Mouse (Mus musculus) thymus, postnatal 36 days (tissue): Measurements from ENCODE around the gene Rad50.

Experiments used
- DNase-seq, 2 experiments: peaks; one replicate each; pipeline ENCODE4 v3.0.0; 2022; ENCODE audit warnings: mixed read lengths in 2 of 2

Gene Rad50

DNA sequence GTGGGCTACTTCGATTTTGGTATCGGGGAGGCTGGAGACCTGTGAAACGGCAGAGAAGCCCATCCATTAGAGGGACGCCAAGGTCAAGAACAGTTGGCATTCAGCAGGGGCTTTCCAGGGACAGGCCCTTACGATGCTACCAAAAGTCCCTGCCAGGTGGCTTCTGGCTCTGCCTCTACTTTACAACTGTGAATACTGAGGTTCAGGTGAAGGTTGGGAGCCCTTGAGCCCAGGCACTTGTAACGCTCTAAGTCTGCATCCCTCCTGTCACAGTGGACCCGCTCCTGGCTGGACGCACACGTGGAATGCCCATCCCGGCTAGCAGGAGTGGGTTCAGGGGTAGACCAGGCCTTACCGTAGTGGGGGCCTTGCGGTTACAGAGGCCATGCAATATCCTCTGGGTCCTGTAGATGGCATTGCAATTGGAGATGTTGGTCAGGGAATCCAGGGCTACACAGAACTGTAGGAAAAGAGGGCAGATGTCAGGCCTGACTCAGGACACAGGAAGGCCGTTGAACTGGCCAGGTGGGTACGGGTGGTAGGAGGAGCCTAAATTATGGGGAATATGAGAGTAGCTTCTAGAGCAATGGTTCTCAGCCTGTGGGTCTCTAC is 74.9 kb downstream of the Rad50 start:
- DNase-seq, result no peak

DNA sequence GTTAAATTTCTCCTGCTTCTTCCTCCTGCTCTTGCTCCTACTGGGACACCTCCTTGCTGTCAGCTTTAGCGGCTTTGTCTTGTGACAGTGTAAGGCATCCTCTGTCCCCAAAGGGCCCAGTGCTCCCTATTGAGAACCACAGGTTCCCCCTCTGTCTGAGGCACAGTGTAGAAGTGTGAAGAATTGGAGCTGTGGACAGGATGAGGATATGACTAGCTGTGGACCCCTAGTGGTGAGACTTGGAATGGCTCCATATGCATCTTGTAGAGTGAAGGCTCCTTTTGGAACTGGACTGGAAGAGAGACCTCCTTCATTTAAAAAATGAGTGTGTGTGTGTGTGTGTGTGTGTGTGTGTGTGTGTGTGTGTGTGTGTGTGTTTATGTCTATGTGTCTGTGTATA is 79.3 kb downstream of the Rad50 start:
- DNase-seq, result peak; percentile 43 to 51

DNA sequence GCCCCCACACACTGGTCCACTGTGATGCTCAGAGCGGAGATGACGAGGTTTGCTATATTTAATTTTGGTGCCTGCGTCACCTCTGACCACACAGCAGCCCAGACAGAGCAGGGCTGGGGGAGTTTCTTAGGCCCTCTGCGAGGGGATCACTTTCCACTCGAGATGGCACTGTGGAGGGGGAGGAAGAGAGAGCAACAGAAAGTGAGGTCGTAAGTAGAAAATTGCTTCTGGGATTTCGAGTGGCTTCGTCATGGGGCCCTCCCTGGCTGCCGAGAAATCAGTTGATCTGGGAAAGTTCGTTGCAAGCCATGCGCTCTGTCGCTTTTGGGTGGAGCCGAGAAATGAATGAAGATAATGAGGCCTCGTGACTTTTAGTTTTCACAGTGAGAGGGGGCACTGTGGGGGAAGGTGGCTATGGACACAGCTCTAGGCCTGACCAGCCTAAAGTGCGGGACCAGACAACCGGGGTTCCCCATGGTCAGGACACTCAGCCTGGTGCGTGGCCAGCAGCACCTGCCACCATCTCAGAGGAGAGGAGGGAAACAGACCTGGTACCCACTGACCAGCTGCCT is 80.2 kb downstream of the Rad50 start:
- no peak for DNase-seq

DNA sequence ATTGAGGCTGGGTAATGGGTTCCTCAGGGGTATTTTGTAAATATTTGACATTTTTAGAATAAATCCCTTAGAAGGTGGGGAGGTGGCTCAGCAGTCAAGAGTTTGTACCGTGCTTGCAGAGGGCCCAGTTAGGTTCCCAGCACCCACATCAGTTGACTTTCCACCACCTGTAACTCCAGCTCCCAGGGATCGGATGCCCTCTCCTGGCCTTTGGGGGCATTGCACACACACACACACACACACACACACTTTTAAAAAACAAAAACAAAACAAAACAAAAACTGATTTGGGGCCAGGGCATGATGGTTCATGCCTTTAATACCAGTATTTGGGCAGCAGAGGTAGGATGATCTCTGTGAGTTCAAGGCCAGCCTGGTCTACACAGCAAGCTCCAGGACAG is 83.0 kb downstream of the Rad50 start:
- no peak for DNase-seq

DNA sequence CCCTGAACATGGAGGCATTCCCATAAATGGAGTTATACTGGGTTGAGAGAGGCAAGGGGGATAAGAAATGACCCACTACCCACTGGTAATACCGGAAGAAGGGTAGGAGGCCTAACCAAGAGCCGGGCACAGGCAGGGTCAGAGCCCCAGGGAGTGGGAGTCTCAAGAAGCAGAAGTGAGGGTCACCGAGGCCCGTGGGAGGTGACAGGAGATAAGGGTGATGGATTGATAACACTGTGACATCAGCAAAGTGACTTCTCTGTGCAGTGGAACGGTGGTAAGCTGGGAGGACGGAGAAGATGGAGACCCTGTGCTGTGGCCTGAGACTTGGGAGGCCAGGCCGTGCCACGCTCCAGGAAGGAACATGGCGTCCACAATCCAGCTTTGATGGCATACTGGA is 83.5 kb downstream of the Rad50 start:
- DNase-seq, result no peak

DNA sequence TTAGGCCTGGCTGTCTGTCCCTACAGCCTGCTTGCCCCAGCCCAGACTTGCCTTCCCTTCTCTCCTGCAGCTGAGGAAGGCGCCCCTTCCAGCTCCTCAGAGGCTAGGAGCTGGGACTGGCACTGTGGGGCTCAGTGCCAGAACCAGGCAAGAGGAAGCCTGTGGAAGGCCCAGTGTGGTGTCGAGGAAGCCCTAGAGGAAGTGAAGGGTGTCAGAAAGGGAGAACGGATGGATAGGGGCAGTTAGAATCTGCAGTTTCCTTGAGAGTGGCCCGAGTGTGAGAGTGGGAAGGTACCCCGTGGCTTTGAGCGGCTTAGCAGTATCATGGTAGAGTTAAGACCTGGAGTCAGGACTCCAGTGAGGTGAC is 84.7 kb downstream of the Rad50 start:
- DNase-seq, result no peak

DNA sequence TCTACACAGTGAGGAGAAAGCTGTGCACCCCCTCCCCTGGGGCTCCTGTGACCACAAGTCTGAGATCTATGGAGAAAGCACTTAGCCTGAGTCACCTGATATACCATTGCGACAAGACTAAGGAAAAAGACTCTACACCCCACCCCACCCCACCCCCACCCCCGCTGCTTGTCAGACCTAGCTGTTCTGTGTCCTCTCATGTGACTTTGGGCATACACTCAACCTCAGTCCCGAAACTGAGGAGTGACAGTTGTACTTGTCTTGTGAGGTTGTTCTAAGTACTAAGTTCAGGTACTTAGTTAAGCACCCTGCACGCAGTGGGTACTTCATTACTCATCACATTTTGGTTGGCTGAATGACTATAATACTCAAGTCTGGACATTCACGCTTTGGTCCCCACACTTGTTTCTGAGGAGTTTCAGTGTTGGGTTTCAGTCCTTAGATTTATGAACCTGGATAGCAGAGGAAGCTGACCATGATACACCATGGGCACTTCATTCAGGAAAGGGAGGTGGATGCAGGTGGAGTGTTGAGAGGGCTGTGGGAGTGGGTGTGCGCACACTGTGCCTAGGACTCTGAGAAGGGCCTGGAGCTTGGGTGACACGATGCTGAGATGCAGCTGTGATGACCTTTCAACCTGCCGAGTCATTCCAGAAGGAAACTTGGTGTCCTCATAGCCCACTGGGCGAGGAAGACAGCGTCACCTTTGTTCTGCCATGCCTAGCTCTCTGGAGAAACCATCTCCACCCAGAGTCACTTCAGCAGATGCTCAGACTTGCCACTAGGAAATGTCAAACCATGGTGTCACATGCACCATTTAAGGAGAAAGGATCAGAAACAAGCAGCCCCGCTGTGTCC is 85.3 kb downstream of the Rad50 start:
- no peak for DNase-seq

DNA sequence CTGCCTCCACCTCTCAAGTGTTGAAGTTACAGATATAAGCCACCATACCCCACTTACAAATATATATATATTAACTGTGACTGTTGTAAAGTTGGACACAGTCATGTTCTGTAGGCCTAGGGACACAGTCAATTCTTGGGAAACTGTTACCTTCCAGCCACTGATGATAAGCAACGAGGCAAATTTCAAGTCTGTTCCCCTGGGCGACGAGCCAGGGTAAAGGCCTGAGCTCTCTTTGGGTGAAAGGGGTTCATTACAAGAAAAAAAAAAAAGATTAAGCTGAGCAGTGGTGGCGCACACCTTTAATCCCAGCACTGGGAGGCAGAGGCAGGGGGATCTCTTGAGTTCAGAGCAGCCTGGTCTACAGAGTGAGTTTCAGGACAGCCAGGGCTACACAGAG is 87.0 kb downstream of the Rad50 start:
- no peak for DNase-seq

DNA sequence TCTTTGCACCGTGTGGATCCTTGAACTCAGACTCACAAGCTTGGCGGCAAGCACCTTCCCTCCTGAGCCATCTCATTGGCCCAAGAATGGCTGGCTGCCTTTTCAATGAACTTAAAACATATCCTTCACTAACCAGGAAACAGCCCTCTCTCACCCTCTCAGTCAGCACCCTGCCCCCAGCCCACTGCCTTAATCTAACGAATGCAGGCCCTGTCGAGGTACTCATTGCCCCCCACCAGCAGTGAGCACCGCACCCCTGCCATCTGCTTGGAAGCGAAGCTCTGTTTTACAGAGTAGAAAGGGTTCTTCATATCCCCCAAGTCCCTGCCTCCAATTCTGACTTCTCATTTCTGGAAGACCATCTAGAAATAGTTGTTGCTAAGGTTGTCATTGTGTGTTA is 87.7 kb downstream of the Rad50 start:
- no peak for DNase-seq

DNA sequence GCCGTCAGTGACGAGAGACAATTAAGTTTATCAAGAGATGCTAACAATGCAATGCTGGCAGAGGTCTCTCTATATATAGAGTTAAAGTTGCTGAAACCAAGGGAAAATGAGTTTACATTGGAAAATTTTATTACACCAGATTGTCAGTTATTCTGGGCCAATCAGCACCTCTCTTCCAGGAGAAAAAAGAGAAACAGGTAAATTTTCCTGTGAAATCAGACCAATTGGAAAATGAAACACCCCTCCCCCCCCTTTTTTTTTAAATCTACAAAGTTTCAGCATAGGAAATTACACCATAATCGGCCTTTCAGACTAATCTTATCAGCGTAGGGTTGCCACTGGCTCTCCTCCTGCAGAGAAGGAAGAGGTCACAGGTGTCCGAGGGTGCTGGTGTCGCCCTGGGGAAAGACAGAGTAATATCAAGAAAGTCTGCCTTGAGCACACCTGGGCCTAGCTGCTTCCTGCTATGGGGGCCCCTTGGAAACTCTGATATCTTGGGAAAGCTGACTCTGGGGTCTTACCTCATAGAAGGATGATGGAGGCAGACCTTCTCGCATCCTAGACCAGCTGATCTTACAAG is 88.4 kb downstream of the Rad50 start, which contains the start of gene Il4:
TSS of gene Il4 (minus strand) at position 51 of the 580 bp plus-strand sequence.
- DNase-seq, result no peak

DNA sequence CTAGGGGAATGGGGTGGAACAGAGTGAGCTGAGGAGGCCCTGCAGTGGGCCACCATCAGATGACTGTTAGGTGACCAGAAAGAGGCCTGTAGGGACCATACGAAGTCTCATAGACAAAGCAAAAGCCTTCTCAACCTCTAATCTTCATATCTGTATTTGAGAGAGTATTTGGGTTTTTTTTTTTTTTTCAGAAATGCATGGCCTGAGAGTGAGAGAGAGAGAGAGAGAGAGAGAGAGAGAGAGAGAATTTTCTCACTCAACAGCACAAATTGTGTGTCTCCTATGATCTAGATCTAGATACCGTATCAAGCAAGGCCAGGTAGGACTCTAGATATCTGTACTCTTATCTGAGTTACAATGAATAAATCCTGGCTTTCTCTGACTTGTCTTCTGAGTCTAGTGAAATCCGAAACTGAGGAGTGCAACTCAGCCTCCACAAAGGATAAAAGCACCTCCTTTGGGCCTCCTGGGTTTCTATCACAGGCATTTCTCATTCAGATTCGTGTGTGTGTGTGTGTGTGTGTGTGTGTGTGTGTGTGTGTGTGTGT is 89.5 kb downstream of the Rad50 start:
- DNase-seq, result no peak

DNA sequence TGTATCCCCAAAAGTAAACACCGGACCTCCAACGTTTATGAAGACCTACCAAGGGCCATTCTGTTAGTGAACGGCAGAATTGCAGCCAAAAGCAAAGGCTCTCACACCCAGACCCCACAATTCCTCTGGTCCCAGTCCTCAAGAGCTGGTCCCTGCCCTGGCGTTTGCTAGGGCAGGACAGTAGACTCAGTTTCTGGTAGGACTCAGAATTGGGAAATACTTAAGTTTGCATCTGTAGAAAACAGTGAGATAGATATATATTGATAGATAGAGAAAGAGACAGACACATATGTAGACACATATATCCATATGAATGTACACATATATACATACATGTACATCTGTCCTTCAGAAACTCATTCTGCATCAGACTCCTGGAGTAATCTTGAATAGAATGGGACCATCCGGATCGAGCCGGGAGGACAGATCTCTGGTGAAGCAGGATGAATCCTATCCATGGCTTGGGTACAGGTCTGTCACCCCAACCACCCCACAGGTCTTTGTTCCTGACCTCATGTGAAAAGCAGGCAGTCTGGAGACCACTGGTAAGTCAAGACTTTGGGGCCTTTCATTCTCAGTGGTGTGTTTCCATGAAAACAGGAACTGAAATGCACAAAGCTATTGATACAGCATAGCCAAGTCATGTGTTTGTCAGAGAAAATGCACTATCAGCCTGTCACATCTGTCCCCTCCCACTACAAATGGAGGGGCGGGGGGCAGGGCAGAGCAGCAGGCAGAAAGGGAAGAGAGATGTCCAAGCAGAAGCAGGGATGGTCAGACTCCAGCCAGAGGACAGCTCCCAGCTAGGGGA is 90.2 kb downstream of the Rad50 start:
- no peak for DNase-seq

DNA sequence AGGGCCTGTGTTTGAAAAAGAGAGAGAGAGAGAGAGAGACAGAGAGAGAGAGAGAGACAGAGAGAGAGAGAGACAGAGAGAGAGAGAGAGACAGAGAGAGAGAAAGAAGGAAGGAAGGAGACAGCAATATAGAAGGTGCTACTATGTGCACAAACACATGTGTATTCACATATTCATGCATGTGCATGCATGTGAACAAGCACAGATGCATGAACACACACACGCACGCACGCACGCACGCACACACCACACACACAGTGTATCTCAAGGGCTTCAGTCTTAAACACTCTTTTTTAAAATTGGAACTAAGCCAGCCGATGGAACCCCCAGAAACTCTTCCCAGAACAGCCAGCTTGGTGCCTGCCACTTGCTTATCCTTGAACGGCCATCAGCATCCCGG is 91.5 kb downstream of the Rad50 start:
- DNase-seq, result no peak

DNA sequence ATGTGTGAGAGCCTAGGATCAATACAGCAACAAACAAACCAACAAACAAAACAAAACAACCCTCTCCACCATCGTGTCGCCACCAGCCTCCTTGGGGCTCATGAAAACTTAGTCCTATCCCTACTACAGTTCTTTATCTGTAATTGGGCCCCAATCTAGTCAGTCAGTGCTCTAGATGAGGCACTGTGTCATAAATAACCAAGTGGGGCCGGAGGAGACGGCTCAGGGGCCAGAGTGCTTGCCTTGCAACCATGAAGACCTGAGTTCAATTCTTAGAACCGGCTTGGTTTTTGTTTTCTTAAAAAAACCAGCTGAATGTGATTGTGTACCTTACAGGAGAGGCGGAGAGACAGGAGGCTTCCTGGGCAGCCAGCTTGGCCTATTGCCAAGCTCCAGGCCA is 91.9 kb downstream of the Rad50 start:
- DNase-seq, result no peak

DNA sequence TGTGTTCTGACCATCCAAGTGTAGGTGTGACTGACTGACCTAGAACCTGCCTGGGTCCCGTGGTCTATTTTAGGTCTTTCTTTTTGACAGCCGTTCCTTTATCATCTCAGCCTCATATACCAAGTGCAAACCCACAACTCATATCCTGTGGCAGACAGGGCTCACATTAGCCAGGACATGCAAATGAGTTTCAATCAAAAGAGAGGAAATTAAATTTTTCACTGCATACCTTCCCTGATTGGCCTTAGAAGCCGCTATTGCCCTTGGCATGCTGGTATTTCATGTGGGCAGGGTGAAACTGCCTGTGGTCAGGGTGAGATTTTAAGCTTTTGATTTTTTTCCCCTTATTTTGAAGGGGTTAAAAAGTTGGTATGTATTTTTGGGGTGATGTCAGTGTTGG is 97.4 kb downstream of the Rad50 start:
- no peak for DNase-seq

DNA sequence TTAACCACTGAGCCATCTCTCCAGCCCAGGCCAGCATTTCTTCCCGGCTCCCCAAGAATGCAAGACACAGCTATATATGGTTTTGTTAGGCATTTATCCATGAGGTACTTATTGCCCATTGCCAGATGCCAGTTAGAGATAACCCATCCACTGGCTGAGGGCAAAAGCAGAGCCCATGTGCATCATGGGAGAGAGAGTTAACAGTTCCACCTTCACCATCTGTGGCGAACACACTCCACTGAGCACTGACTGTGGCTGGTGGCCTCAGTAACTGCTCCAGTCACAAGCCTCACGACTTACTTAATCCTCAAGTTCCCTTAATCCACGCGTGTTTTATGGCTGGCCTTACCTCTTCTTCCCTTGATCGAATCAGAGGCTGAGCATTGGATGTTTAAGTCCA is 97.9 kb downstream of the Rad50 start:
- no peak for DNase-seq

DNA sequence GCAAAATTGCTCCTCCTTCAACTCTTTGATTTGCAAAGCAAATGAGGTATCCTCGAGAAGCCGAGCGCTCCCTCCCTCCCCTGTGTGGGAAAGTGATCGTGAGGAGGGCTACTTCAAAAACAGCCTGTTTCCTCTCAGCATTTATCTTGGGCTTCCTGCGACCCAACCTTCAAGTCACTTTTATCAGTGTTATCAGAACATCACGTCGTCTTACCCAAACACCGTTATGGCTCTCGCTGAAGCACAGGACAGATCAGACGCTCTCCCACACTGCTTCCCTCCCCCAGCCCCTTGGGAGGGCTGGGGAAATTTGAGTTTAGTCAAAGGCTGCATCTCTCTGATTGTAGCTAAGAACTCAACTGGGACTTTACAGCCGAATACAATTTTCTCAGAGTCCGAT is 101.5 kb downstream of the Rad50 start:
- DNase-seq, result no peak

DNA sequence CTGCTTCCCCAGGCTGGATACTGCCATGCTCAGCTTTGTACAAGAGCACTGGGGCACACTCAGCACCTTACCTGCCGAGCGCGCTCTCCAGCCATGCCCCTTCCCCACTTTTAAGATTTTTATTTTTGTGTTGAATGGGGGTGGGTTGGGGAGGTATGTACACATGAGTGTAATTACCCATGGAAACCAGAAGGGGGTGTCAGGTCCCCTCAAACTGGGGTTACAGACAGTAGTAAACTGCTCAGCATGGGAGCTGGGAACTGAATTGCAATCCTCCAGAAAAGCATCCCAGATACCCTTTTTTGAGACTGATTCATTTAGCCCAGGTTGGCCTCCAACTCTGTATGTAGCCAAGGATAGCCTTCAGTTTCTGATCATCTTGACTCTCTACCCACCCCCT is 102.1 kb downstream of the Rad50 start:
- DNase-seq, result no peak
